Mouse (Mus musculus): ENCODE data around the gene Filip1l. TPM values are rescaled to one million over a fixed set of nuclear protein-coding genes. Genes with fewer than 3 reads are reported as not detected.
A peak's percentile ranks its signal among the peaks of the same experiment; 100 is the strongest.

Gene Filip1l
- polyA plus RNA-seq, 1 experiment from 2014 or later = 3.4 TPM

DNA sequence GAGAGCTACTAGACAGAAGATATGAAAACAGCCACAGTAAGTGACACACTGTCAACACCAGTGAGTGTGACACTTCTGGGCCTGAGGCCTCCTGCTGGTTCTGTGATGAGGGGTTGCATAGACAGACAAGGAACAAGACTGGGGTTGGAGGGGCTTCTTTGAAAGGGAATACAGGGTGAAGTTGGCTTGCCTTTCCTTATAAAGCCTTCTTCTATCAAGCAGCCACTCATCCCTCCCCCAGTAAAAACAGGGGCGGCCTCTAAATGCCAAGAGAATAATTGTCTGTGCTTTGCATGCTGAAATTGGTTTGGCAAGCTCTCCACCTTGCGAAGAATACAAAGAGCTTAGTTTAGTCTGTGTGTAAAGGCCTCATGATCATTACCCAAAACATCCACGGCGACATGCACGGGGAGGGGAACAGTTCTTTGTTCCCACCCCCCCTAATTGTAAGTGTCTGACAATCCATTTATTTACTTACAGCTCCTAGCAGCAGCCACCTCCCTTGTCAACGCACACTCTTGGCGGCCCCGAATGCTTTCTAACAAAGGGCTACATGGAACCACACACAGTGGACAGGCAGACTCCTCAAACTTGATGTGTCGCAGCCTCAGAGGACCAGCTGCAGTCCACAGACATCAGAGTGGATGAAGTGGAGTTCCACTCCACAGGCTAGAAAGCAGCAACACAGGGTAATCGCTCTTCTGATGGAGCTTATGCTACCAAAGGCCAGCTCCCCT, 143.7 kb downstream of the Filip1l start:
- no peaks in the 10 kb centered on the region for H3K9me3 ChIP-seq (ENCODE audit: control insufficient read depth, low read length)
- H3K36me3 ChIP-seq (replicated peaks; ENCODE audit: control insufficient read depth, insufficient read depth) = no peaks in the 10 kb centered on the region
- no peak overlapping the region for H3K4me3 ChIP-seq (replicated peaks; ENCODE audit: low read length)
- H3K4me1 ChIP-seq (replicated peaks; ENCODE audit: control insufficient read depth, insufficient read depth, low read length) = 0 out of 2 replicates have a peak, but pooled peaks cover 5% of the 10 kb centered on the region
- peak; percentile 88 for ATAC-seq (ENCODE audit: low FRiP score)
- H3K27me3 ChIP-seq (ENCODE audit: control insufficient read depth, insufficient read depth, low read length) = no peaks in the 10 kb centered on the region
- H3K4me2 ChIP-seq (replicated peaks) = no peak overlapping the region
- H3K27ac ChIP-seq = no peak overlapping the region
- no peak overlapping the region for H3K9ac ChIP-seq
- 37% methylated on average over 10 of the region's 10 CpGs for WGBS
- DNase-seq (ENCODE audit: low spot score) = no peak

DNA sequence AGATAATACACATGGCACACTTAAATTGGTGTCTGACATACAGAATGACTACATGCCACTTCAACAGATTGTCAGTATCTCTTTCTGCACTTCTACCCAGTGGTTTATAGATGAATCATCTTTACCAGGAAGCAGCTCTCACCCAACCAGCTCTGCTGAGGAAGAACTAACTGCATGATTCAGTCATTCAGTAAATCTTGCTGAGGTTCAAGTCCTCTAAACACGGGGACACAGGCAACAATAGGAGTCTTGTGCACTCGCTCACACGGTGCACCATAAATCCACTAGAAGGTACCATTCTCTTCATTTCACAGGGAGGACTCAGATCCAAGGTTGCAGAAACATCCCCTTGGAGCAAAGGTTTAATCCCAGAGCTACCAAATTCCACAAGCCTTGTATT, 148.0 kb downstream of the Filip1l start:
- ATAC-seq (ENCODE audit: low FRiP score) (no peak), DNase-seq (ENCODE audit: low spot score) (no peak)
- Histone ChIP-seq H3K27me3 (ENCODE audit: control insufficient read depth, insufficient read depth, low read length) (no peaks in the 10 kb centered on the region), H3K4me3 (replicated peaks; ENCODE audit: low read length) (no peak overlapping the region), H3K36me3 (replicated peaks; ENCODE audit: control insufficient read depth, insufficient read depth) (no peaks in the 10 kb centered on the region), H3K9ac (no peak overlapping the region), H3K27ac (no peak overlapping the region), H3K4me1 (replicated peaks; ENCODE audit: control insufficient read depth, insufficient read depth, low read length) (0 out of 2 replicates have a peak, but pooled peaks cover 5% of the 10 kb centered on the region), H3K4me2 (replicated peaks) (no peak overlapping the region), H3K9me3 (ENCODE audit: control insufficient read depth, low read length) (no peaks in the 10 kb centered on the region)
- WGBS = 67% methylated on average over 3 of the region's 3 CpGs

DNA sequence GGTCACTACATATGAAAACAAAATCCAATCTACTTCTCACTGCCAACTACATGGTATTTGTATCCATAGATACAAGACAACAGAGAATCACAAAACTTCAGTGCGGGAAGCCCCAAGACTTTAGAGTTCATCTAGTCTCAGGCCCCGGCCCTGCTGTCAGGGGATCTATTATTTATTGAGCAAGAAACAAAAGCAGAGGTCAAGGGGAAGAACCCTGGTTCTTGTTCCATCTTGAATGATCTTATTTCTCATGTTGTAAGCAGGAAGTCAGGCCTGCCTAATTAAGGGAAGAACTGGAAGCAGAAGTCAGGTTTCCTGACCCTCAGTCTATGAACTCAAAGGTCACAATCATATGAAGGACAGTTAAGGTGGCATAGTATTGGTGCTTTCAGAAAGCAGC, 149.3 kb downstream of the Filip1l start:
- 14% methylated on average over 2 of the region's 2 CpGs for WGBS
- H3K27me3 ChIP-seq (ENCODE audit: control insufficient read depth, insufficient read depth, low read length) = no peaks in the 10 kb centered on the region
- no peak overlapping the region for H3K4me2 ChIP-seq (replicated peaks)
- H3K36me3 ChIP-seq (replicated peaks; ENCODE audit: control insufficient read depth, insufficient read depth) = no peaks in the 10 kb centered on the region
- DNase-seq (ENCODE audit: low spot score) (no peak), ATAC-seq (ENCODE audit: low FRiP score) (no peak)
- no peaks in the 10 kb centered on the region for H3K9me3 ChIP-seq (ENCODE audit: control insufficient read depth, low read length)
- H3K4me3 ChIP-seq (replicated peaks; ENCODE audit: low read length) = no peak overlapping the region
- no peak overlapping the region for H3K27ac ChIP-seq
- no peaks in the 10 kb centered on the region for H3K4me1 ChIP-seq (replicated peaks; ENCODE audit: control insufficient read depth, insufficient read depth, low read length)
- no peak overlapping the region for H3K9ac ChIP-seq

DNA sequence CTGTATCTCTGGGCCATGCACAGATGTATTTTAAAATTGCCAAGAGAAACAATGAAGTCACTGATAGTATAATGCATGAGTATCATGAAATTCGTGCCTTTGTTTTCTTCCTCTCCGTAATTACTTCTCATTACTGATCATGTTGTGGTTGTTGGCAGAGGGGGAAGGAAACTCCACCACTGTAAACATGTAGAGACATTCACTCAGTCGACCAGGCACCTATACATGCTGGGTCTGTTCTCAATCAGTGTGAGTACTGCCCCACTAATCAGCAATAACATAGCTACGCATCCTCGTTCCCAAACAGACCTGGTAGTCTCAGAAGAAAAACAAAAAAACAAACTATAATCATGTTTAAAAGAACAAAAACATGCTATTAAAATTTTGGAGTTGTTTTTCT, 149.9 kb downstream of the Filip1l start:
- DNase-seq (ENCODE audit: low spot score) = no peak
- Histone ChIP-seq H3K27me3 (ENCODE audit: control insufficient read depth, insufficient read depth, low read length) (no peaks in the 10 kb centered on the region), H3K9ac (no peak overlapping the region), H3K4me3 (replicated peaks; ENCODE audit: low read length) (no peak overlapping the region), H3K4me2 (replicated peaks) (no peak overlapping the region), H3K9me3 (ENCODE audit: control insufficient read depth, low read length) (no peaks in the 10 kb centered on the region), H3K27ac (no peak overlapping the region), H3K4me1 (replicated peaks; ENCODE audit: control insufficient read depth, insufficient read depth, low read length) (no peaks in the 10 kb centered on the region), H3K36me3 (replicated peaks; ENCODE audit: control insufficient read depth, insufficient read depth) (no peaks in the 10 kb centered on the region)
- no peak for ATAC-seq (ENCODE audit: low FRiP score)
- 79% methylated on average over 5 of the region's 5 CpGs for WGBS

DNA sequence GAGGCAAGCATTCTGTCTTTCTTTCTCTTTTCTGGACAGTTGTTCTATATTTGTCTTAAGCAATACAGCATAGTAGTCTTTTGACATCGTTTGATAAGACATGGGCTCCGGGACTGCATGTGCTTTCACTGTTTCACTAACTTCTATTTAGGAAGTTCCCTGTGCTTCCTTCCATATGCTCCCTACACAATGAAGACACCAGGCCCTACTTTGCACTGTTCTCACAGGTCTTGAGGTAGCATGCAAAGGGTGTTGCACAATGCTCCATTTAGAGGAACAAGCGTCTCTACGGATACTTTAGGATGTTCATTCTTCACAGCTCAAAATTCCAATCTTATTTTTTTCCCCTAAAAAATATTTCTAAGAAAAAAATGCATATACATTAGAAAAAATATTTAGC, 151.8 kb downstream of the Filip1l start:
- Histone ChIP-seq H3K4me3 (replicated peaks; ENCODE audit: low read length) (no peak overlapping the region), H3K27me3 (ENCODE audit: control insufficient read depth, insufficient read depth, low read length) (no peaks in the 10 kb centered on the region), H3K9me3 (ENCODE audit: control insufficient read depth, low read length) (no peaks in the 10 kb centered on the region), H3K36me3 (replicated peaks; ENCODE audit: control insufficient read depth, insufficient read depth) (no peaks in the 10 kb centered on the region), H3K27ac (no peak overlapping the region), H3K9ac (no peak overlapping the region), H3K4me1 (replicated peaks; ENCODE audit: control insufficient read depth, insufficient read depth, low read length) (no peaks in the 10 kb centered on the region), H3K4me2 (replicated peaks) (no peak overlapping the region)
- no peak for DNase-seq (ENCODE audit: low spot score)
- 95% methylated on average over 4 of the region's 4 CpGs for WGBS
- ATAC-seq (ENCODE audit: low FRiP score) = no peak

DNA sequence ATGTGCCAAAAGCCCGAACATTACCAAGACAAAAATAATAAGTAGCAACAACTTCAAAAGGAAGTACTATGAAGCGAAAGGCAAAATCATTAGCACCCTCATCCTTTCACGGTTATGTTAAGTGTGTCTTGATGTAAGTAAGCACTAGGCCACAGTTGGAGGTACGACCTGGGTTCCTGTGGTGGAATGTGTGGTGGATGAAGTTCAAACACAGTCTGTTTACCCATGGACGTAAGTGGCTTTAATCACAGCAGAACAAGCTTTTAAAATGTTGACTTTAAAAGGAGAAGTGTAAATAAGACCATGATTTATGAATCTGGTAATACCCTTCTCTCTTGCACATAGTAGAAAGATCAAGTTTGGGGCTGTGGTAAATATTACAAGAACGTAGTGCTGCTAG, 153.2 kb downstream of the Filip1l start:
- no peak for DNase-seq (ENCODE audit: low spot score)
- ATAC-seq (ENCODE audit: low FRiP score) = no peak
- WGBS = 89% methylated on average over 6 of the region's 6 CpGs
- Histone ChIP-seq H3K9ac (no peak overlapping the region), H3K9me3 (ENCODE audit: control insufficient read depth, low read length) (no peaks in the 10 kb centered on the region), H3K4me3 (replicated peaks; ENCODE audit: low read length) (no peak overlapping the region), H3K36me3 (replicated peaks; ENCODE audit: control insufficient read depth, insufficient read depth) (no peaks in the 10 kb centered on the region), H3K27ac (no peak overlapping the region), H3K4me2 (replicated peaks) (no peak overlapping the region), H3K27me3 (ENCODE audit: control insufficient read depth, insufficient read depth, low read length) (no peaks in the 10 kb centered on the region), H3K4me1 (replicated peaks; ENCODE audit: control insufficient read depth, insufficient read depth, low read length) (no peaks in the 10 kb centered on the region)

DNA sequence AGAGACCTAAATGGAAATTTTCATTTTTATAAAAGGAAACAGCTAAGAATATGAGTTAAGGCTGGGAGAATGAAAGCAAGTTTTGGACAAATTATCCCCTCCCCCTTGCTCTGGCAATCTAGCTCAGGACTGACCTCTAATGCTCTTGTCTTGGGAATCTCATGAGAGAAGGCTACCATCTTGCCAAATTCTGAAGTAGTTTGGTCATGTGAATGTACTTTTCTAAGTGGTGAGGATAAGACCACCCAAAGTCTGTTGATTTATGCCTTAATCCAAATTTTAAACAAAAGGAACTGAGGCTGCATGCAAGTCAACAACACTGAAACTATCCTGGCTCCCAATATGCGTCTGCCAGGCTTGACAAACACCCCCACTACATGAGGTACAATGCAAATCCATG, 155.5 kb downstream of the Filip1l start:
- Histone ChIP-seq H3K4me3 (replicated peaks; ENCODE audit: low read length) (no peak overlapping the region), H3K9ac (no peak overlapping the region), H3K27ac (no peak overlapping the region), H3K36me3 (replicated peaks; ENCODE audit: control insufficient read depth, insufficient read depth) (no peaks in the 10 kb centered on the region), H3K4me2 (replicated peaks) (no peak overlapping the region), H3K9me3 (ENCODE audit: control insufficient read depth, low read length) (no peaks in the 10 kb centered on the region), H3K27me3 (ENCODE audit: control insufficient read depth, insufficient read depth, low read length) (no peaks in the 10 kb centered on the region), H3K4me1 (replicated peaks; ENCODE audit: control insufficient read depth, insufficient read depth, low read length) (no peaks in the 10 kb centered on the region)
- WGBS = 100% methylated on average over 1 of the region's 1 CpGs
- ATAC-seq (ENCODE audit: low FRiP score) (no peak), DNase-seq (ENCODE audit: low spot score) (no peak)

DNA sequence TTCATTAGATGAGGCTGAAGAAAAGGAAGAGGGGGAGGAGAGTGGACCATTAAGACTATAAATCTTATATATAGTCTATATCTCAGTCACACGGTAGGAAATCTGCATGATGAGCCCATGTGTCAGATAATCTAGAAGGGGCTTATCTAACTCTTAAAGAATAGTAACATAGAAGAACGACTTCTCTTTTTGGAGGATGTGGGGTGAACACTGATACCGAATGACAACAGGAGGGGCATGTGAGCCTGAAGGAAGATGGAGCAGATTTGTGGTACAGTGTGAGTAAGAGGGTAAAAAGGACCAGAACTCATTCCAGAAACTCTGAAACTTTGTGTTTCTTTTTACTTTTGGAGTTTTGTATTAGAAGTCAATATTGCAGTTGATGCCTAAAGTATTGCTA, 156.2 kb downstream of the Filip1l start:
- H3K4me2 ChIP-seq (replicated peaks) = no peak overlapping the region
- H3K27me3 ChIP-seq (ENCODE audit: control insufficient read depth, insufficient read depth, low read length) = no peaks in the 10 kb centered on the region
- DNase-seq (ENCODE audit: low spot score) = no peak
- no peak overlapping the region for H3K27ac ChIP-seq
- H3K9me3 ChIP-seq (ENCODE audit: control insufficient read depth, low read length) = no peaks in the 10 kb centered on the region
- H3K4me1 ChIP-seq (replicated peaks; ENCODE audit: control insufficient read depth, insufficient read depth, low read length) = no peaks in the 10 kb centered on the region
- H3K9ac ChIP-seq = no peak overlapping the region
- WGBS = 95% methylated on average over 3 of the region's 3 CpGs
- H3K36me3 ChIP-seq (replicated peaks; ENCODE audit: control insufficient read depth, insufficient read depth) = no peaks in the 10 kb centered on the region
- no peak overlapping the region for H3K4me3 ChIP-seq (replicated peaks; ENCODE audit: low read length)
- ATAC-seq (ENCODE audit: low FRiP score) = no peak

DNA sequence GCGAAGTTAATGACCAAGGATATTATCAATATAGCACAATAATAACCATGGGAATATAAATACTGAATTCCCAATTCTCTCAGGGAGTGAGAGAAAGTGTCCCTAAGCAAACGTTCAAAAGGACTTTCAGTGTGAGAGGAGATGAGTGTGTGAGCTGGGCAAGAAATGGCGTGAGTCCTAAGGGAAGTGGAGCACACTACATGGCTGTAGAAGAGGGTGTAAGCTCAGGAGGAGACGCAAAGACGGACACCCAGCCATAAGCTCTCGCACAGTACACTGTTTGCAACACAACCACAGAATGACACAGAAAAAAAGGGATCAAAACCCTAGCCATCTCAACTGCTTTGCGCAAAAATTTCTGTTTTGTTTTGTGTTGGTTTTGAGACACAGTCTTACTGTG, 160.7 kb downstream of the Filip1l start:
- no peaks in the 10 kb centered on the region for H3K27me3 ChIP-seq (ENCODE audit: control insufficient read depth, insufficient read depth, low read length)
- H3K36me3 ChIP-seq (replicated peaks; ENCODE audit: control insufficient read depth, insufficient read depth) = no peaks in the 10 kb centered on the region
- H3K9ac ChIP-seq = no peak overlapping the region
- 93% methylated on average over 7 of the region's 7 CpGs for WGBS
- no peaks in the 10 kb centered on the region for H3K9me3 ChIP-seq (ENCODE audit: control insufficient read depth, low read length)
- no peak overlapping the region for H3K4me3 ChIP-seq (replicated peaks; ENCODE audit: low read length)
- ATAC-seq (ENCODE audit: low FRiP score) (no peak), DNase-seq (ENCODE audit: low spot score) (no peak)
- no peak overlapping the region for H3K4me2 ChIP-seq (replicated peaks)
- H3K27ac ChIP-seq = no peak overlapping the region
- no peaks in the 10 kb centered on the region for H3K4me1 ChIP-seq (replicated peaks; ENCODE audit: control insufficient read depth, insufficient read depth, low read length)

DNA sequence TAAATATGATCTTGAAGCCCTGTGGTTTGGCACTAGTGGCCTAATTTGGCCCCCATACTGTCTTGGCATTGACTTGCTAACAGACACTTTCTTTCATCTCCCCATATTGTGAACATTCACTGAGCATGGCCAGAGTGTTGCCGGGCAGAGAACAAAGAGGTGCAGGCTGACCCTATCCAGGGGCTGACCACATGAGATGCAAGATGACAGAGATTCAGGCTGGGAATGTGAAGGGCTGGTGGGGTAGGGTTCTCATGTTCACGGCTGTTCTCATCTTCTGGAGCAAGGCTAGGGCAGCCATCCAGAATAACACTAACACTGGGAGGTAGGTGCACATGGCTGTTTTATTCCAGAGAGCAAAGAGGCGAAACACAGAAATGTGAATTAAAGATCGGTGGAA, 161.5 kb downstream of the Filip1l start:
- H3K4me2 ChIP-seq (replicated peaks) = no peak overlapping the region
- no peaks in the 10 kb centered on the region for H3K9me3 ChIP-seq (ENCODE audit: control insufficient read depth, low read length)
- ATAC-seq (ENCODE audit: low FRiP score) = no peak
- 57% methylated on average over 4 of the region's 4 CpGs for WGBS
- DNase-seq (ENCODE audit: low spot score) = no peak
- H3K27me3 ChIP-seq (ENCODE audit: control insufficient read depth, insufficient read depth, low read length) = no peaks in the 10 kb centered on the region
- no peak overlapping the region for H3K4me3 ChIP-seq (replicated peaks; ENCODE audit: low read length)
- no peaks in the 10 kb centered on the region for H3K36me3 ChIP-seq (replicated peaks; ENCODE audit: control insufficient read depth, insufficient read depth)
- no peak overlapping the region for H3K9ac ChIP-seq
- H3K4me1 ChIP-seq (replicated peaks; ENCODE audit: control insufficient read depth, insufficient read depth, low read length) = no peaks in the 10 kb centered on the region
- H3K27ac ChIP-seq = no peak overlapping the region
